Mouse (Mus musculus): ENCODE results near the gene Tepp.

Gene Tepp

DNA sequence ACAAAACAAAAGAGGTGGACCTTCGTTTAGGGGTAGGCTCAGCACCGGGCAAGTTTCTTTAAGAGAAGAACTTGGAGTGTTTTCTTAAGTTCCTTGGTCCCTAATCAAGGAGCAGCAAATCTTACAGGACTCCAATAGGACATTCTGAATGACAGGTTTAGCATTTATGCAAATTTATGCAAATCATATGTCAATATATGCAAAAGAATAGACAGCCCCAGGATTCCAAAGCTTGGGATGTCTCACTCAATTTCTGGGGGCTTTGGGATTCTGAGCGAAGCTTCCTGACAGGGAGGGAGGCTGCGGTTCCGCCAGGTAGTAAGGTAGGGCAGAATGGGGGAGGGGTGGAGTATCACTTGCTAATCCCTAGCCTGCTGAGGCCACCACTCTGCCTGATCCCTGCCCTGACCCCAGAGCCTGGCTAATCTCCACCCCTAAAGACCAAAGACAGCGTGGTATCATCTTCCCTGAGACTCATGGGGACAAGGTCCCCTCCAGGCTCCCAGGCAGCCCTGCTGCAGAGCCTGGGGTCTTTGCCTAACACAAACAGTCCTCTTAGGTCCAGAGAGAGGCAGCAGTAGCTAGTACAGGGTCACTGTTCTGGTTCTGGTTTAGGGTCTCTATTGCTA, at the start of gene Tepp:
TSS of gene Tepp (plus strand) at position 225 of the 629 bp plus-strand sequence.
- DNase-seq: no peak

DNA sequence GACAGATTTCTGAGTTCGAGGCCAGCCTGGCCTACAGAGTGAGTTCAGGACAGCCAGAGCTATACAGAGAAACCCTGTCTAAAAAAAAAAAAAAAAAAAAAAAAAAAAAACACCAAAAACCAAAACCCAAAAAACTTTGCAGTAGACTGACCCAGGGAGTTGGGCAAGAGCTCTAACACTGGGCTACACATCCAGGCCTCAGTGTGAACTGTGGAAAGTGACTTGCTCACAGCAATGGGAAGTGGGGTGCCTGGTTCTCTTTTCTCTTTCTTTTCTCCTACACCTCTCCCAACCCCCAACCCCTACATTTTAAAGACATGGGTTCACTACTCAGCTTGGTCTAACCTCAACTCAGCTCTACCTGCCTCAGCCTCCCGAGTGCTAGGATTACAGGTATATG, 48.2 kb upstream of the Tepp start:
- DNase-seq: no peak

DNA sequence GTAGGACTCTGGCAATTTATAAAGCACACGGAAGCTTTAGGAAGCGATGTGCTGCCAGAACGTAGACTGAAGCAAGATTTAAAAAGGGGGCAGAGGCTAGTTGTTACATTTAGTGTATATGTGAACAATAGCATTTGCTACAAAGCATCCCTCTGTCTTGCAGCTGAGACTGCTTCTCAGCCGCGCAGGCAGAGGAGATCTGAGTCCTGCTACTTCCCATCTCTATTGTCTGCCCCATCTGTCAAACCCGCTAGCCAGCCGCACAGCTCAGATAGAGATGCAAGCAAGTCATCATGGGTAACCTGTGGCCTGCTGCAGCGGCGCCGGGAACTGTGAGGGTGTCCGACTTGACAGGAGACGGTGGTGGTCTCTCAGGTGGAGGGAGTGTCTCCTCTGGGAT, 39.9 kb upstream of the Tepp start:
- DNase-seq: no peak

DNA sequence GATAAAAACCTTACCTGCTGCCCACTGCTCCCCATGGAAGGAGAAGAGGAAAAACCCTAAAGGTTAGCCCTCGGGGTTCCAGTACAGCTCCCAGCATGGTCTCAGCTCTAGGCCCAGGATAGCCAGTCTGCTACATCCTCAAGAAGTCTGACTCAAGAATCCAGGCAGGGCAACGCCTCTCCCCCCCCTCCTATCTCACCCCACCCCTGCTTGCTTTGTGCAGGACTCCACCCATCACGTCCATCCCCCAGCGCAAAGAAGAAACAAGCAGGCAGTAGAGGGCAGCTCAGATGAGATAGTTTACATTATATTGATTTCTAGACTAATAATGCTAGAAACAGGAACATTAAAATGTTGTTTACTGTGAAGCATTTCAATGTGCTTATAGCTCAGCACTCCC, 38.5 kb upstream of the Tepp start:
- DNase-seq: no peak

DNA sequence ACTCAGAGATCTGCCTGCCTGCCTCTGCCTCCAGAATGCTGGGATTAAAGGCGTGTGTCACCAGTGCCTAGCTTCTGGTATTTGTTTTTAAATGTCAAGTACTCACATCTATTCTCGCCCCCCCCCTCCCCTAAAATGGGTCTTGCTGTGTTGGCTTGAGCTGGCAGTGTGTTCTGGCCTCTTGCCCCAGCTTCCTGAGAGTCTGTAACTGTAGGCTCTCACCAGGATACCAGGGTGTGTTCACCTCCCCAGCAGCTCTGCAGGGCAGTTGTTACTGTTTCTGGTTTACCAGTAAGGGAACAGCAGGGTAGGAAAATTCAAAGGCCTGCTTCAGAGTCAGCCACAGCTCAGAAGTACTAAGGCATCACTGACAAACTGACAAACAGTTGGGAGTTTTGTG, 37.5 kb upstream of the Tepp start:
- no peak for DNase-seq

DNA sequence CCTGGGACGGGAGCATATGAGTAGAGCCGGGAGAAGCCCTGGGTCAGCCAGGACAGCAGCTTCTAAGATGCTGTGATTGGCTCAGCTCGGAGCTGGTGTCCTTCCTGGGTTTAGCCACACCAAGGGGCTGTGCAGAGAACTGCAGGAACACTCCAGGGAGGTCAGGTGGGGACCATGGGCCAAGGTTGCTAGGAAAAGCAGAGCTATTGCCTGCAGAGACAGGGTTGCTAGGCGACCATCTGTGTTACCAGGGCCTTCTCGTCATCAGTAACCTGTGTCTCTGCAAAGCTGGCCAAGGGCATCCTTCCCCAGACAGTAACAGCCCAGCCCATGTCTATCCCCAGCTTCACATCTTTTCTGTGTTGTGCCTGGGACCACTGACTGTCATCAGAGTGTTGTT, 28.9 kb upstream of the Tepp start:
- no peak for DNase-seq

DNA sequence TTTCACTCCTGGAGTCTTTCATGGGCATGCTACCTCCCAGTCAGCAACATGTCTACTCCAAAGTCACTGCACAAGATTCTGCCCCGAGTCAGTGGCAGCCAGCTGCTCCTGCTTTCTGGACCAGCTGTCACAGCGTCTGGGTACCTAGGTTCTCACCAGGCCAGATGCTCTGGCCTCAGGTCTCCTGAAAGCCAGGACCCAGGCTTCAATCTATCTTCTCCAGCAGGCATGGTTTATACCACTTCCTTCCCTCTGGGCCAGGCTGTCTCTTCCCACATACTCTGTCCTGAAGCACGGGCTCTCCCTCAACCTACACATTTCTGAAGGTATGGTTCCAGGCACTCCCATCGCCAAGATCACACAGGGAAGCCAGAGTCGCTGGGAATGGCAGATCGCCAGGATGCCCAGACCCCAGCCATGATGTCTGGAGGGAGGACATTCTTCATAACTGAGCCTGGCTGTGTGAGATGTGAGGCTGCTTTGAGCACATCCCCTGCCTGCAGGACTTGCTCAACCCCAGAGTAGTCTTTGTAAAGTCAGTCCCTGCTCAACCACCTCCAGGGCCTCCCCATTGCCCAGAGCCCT, 21.2 kb upstream of the Tepp start:
- DNase-seq: no peak

DNA sequence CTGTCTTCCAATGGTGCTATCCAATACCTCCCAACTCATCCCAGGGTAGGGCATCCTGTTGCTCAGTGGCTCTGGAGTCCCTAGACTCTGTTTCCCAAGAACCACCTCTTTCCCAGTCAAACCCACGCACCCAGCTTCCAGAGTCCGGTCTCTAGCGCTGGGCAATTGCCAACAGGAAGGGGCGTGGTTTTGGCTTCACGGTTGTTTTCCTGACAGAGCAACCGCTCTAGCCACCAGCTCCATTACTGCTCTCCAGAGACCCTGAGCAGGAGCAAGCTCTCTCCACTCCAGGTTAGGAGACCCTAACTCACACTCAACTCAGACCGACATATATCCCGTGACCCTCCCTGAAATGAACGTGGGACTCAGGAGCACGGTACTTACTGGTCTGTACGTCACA, 17.2 kb upstream of the Tepp start:
- DNase-seq: no peak

DNA sequence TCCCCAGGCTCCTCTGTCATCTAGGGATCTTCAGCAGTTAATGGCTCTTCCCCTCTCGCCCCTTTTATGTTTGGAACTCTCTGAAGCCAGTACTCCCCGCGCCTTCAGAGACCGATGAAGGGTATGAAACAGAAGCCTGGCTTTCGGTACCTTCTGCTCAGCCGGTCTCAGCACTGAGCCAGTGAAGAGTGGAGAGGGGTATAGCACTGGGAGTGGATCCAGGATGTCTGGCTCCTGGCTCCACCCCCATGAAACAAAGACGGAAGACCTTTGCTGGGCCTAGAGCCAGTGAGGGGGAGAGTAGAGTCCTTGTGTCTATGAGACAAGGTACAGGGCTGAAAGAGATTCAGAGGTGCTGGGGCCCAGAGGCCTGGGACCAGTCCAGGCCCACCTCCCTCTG, 16.5 kb upstream of the Tepp start:
- DNase-seq: no peak

DNA sequence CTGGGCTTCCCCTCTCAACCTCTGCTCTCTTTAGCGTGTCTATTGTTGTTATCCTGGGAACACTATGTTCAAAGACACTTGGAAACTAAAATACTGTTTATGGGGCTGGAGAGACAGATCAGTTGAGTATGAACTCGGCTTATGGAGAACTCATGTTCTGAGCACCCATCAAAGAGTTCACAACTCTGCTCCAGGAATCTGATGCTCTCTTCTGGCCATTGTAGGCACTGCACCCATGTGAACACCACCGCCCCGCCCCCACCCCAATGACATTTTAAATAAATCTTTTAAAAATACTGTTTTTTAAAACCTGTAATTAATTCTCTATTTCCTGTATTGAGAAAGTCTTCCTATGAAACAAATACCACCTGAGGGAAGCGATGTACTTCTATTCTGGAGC, 8.0 kb upstream of the Tepp start:
- no peak for DNase-seq

DNA sequence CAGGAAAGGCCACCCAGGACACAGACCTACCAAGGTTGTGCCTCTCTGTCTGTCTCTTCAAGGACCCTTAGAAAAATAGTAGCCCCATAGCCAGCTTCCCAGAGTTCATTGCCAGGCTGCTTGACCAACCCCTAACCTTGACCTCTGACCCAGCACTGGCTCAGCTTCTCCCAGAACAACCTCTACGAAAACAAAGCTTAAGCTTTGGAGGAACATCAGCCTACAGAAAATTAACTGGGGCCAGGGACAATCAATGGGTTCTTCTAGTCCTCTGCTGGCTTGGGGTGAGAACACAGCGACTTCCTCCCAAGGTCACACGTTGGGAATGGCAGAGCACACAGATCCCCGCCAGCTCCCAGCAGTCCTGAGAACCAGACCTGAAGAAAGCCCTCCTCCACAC, 4.8 kb upstream of the Tepp start:
- DNase-seq: no peak

DNA sequence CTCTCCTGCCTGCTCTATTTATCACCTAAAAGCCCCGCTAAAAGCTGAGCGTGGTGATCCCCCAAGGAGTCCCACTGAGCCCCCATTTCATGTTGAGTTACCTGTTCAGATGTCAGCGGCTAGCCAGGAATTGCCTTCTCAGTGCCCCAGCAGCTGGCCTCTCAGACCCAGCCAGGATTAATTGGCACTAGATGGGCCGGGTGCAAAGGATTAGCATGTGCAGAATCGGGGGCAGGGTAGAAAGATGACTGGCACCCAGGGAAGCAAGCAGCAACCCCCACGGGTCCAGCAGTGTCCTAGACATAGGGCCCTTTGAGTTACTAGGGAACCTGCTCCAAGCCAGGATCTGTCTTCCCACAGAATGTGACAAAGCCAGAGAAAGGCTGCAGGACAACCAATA, 3.9 kb upstream of the Tepp start, which contains the start of gene Cngb1:
TSS of gene Cngb1 (minus strand) at position 155 of the 400 bp plus-strand sequence.
- no peak for DNase-seq

DNA sequence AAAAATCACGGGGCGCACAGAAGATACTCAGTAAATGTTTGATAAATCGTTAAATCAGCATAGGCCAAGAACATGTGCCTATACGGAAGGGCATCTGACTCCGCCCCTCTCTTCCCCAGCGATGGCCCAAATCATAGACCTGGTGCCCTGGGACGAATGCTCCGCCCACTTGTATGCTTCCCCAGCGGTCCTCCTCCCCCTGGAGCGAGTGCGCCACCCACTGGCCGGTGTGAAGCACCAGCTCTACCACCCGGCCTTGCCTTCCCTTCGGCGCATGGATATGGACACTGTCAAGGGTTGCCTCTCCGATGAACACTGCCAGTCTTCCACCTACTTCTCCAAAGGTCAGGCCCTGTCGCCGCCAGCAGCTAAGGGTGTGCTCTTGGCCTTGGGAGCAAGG, 2.5 kb downstream of the Tepp start:
- no peak for DNase-seq

DNA sequence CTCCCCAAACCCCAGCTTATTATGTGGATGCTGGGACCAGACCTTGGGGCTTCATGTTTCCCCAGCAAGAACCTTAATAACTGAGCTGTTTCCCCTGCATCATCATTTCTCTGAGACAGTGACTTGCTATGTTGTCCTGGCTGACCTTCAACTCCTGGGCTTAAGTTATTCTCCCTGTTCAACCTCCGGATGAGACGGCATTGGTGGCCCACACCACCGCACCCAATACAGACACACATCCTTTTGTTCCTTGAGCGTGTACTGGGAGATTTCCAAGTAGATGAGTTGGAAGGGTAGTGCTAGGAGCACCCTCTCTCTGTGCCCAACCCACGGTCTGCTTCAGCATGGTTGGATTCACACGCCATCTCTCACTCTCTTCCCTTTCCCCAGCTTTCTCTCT, 3.5 kb downstream of the Tepp start:
- DNase-seq: no peak

DNA sequence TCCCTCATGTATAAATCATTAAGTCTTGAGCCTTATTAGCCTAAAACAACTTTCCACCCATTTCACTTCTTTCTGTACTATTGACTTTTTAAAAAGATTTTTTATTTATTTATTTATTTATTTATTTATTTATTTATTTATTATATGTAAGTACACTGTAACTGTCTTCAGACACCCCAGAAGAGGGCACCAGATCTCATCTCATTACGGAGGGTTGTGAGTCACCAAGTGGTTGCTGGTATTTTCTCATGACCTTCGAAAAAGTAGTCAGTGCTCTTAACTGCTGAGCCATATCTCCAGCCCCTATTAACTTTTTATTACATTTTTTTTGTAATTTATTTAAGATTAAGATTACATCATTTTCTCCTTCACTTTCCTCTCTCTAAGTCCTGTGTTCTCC, 4.3 kb downstream of the Tepp start:
- DNase-seq: no peak

DNA sequence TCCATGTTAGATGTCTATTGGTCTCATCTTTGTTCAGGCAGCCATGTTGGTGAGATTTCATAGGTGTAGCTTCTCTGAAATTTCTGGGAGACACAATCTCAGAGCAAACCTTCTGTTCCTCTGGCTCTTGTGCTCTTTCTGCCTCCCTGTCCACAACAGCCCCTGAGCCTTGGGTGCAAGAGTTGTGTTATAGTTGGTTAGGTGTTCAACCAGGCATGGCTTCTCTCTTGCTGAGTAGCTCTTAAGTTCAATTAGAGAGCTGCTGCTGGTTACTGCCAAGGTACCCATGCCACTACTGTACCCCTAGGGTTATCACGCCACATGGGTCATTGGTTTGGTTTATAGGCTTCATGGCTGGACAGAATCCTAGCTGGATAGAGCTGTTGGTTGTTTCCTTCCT, 5.0 kb downstream of the Tepp start:
- no peak for DNase-seq

DNA sequence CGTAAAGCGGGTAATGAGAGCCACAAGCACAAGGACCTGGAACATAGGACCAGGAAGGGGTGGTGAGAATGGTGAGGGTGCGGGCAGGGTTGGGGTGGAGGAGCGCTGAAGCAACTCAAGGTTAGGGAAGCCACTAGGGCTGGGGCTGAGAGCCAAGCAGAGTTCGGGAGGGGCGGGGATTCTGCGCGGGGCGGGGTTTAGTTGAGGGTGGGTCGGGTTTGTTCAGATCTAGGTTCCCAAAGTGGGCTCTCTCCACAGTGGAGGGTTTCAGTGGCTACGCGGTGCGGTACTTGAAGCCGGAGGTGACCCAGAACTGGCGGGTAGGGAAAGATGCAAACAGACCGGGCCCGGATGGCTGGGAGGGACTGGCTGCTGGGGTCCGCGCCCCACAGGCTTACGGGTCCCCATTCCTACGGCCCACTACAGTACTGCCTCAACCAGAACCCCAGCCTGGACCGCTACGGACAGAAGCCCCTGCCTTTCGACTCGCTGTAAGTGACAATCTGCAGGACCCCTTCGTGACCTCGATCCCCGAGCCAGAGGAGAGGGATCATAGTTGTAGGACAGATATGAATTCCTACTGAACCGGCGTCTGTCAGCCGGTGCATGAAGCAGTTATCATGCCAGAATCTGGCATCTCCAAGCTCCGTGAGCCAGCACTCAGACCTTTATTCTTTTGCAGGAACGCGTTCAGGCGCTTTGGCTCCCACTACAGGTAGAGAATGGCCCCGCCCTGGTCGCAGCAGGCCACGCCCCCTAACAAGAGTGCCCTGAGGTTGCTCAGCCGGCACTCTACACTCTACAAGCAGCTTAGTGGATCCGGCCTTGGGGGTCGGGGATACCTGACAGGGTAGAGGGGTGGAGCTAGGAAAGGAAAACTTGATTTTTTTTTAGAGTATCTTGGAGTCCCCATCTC, 10.1 kb downstream of the Tepp start:
- DNase-seq: peak; percentile 68 to 69

DNA sequence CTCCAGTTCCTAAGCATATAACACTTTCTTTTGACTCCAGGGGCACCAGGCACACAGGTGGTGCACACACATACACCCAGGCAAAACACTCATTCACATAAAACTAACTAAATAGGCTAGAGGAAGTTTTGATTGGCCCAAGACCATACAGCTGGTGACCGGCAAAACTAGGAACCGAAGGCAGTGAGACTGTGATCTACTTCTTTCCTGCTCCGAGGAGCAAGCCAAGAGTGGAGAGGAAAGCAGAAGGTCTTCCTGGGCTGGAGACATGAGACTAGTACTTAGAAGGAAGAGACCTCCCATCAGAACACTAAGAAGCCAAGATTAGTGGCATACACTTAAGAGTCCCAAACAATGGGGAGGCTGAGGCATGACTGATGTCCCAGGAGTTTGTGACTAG, 12.8 kb downstream of the Tepp start:
- no peak for DNase-seq

DNA sequence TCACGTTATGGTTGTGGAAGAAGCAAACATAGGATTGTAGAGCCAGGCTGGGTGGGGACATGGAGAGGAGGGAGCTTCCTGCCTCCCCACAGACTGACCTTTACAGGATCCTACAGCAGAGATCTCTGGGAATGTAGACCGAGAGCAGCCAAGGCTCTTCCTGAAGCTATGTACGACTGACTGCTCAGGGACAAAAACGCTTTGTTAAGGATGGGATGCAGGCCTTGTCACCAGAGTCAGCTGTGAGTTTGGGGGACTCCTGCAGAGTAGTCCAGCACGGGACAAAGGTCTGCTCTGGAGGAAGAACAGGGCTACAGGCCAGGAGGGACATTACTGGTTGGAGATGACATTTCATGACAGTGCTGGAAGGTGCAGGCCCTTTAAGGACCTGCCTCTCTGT, 14.3 kb downstream of the Tepp start:
- no peak for DNase-seq

DNA sequence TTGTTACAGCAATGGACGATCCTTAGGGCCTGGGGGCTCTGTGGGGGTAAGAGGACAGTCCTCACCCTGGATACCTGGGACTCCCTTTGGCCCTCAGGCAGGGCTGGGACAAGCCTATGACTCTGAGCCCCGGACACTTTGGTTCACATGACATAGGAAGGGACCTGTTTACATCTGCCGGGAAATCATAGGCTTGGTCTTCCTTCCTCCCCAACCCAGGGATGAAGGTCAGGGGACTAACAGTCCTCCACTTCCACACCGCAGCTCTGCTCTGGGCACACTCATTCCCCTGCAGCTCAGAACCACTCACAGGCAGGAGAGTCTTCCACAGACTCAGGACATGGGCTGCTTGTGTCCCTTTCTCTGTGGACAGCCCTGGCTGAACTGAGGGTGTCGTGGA, 16.5 kb downstream of the Tepp start:
- DNase-seq: no peak

DNA sequence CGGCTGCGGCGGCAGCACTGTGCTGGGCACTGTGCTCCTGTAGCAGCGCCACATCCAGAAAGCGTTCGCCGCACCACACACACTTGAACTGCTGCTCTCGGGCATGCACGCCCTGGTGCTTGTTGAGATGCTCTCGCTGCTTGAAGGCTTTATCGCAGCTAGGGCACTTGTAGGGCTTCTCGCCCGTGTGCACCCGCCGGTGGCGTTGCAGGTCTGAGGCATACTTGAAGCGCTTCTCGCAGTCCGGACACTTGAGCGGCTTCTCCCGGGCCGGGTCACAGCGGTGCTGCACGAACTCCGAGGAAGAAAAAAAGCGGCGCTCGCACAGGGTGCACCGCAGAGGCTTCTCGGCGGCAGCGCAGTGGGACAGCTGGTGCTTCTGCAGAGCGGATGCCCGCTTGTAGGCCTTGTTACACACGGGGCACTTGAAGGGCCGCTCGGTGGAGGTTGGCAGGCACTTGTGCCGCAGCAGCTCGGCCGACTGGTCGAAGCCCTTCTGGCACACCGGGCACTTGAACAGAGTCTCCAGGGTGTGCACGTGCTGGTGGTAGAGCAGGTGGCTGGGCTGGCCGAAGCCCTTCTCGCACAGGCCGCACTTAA, 17.6 kb downstream of the Tepp start:
- no peak for DNase-seq

DNA sequence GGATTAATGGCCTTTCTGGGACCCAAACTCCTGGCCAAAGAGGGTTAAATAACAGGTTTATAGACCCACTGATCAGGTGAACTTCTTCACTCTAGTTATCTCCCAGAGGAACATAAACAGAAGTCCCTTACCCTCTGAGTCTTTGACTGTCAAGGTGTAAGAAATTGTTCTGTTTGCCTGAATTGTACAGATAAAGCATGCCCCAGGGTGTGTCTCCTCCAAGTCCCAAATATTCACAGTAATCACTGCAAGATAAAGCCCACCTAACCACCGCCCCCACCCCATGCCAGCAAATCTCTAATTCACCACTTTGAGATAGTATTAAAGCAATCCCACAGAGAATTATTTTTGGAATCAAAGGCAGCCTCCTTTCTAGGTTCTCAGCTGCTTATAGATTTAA, 20.0 kb downstream of the Tepp start:
- no peak for DNase-seq

DNA sequence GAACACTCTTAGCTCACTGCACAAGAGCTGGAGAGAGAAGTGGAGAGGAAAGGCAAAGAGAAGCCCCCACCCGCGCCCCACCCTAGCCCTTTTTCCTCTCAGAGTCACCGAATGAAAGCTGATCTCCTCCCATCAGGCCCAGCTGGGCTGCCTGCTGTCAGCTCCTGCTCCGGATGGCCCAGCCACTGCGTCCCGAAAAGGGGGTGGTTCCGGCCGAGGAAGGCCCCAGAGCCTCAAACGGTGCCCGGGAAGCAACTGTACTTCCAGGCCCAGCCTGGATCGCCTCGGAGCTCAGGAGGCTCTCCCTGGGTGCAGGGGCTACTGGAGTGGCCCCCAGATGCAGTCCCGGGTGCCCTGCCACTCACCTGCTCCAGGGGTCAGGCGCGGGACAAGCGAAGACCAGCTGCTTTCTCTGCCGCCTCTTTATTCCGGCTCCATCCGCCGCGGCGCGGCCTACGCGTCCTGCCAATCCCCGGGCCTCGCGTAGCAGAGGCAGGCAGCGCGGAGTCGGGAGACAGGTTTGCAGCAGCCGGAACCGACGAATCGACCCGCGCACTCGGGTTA, 20.9 kb downstream of the Tepp start:
- no peak for DNase-seq

Measured in thymus, adult 18-20 months (tissue).